Mouse (Mus musculus) megakaryocyte, embryonic 14.5 days (primary cell): Measurements from ENCODE around the gene Palmd.

Experiments
- FLI1 ChIP-seq: IDR thresholded peaks from 2 replicates; pipeline ENCODE4 v1.6.1; 2012; ENCODE audit warnings: low read length, inconsistent platforms, mixed read lengths
- GATA1 ChIP-seq: IDR thresholded peaks from 3 replicates; pipeline ENCODE4 v1.6.1; 2012; ENCODE audit warnings: mixed read lengths, low read length, inconsistent platforms, borderline replicate concordance

DNA sequence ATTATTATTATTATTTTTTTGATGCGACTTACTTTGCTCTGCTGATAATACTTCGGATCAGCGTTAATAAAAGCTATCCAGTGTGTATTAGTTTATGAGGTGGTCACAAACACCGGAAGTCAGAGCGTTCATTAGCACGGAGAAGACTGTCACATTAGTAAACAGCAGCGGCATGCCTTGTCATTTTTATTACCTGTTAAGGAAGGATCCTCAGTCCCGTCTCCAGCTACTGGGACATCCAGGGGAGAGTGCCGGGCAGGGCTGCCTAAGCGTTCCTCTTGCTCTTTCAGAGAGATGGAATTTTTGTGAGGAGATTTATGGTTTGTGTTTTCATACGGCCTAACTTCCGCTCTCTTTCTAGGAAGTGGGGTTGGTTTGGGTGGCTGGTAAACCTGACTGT lies 45.7 kb downstream of the Palmd start:
- no peak for TF ChIP-seq GATA1
- TF ChIP-seq FLI1: no peak
